Mouse (Mus musculus): ENCODE data around the gene Slc25a35. TPM values are rescaled to one million over a fixed set of nuclear protein-coding genes. Genes with fewer than 3 reads are reported as not detected.

Gene Slc25a35
- total and polyA plus RNA-seq, 3 experiments = 3.3 to 4.9 TPM; not detected in 1

- Histone ChIP-seq H3K9me3 (replicated peaks; ENCODE audit: insufficient read depth, low read length) (no peaks in the 10 kb centered on the region), H3K36me3 (ENCODE audit: control insufficient read depth in 1 of 2, insufficient read depth in 2 of 2, low read length in 2 of 2) (peaks cover 0 to 19% of the 10 kb centered on the region in 2 experiments; a peak in 2 of 4 replicates), H3K9ac (ENCODE audit: control insufficient read depth, low read depth, low read length, poor library complexity, severe bottlenecking) (peak overlapping the region; percentile 71), H3K4me1 (ENCODE audit: control insufficient read depth in 1 of 2, insufficient read depth in 2 of 2, low read length in 2 of 2) (peaks cover 2 to 18% of the 10 kb centered on the region in 2 experiments), H3K79me2 (ENCODE audit: control insufficient read depth, insufficient read depth, low read length, poor library complexity) (peaks cover 24% of the 10 kb centered on the region), H3K4me3 (ENCODE audit: control insufficient read depth in 1 of 2, insufficient read depth in 1 of 2, low read depth in 2 of 2, low read length in 2 of 2) (peak overlapping the region; percentile 52 to 54), H3K27me3 (ENCODE audit: control insufficient read depth in 1 of 2, insufficient read depth in 2 of 2, low read length in 2 of 2) (no peaks in the 10 kb centered on the region), H3K27ac (ENCODE audit: control insufficient read depth, low read depth, low read length) (peak overlapping the region; percentile 95)
- peak; percentile 99 for DNase-seq (ENCODE audit: low read depth, low spot score)
- no peak for TF ChIP-seq GABPA (IDR thresholded peaks at IDR 0.05; ENCODE audit: low read depth, low read length)
- no peak; the same call in 1 of the 2 replicates for TF ChIP-seq CHD2 (IDR thresholded peaks at IDR 0.05; ENCODE audit: low read length)
- no peak for TF ChIP-seq KAT2A (conservative IDR thresholded peaks at IDR 0.05; ENCODE audit: low read depth, low read length)
- TF ChIP-seq TCF12 (IDR thresholded peaks at IDR 0.05; ENCODE audit: low read depth, low read length) = peak; percentile 85
- peak; percentile 69; the same call in 1 of the 2 replicates for TF ChIP-seq RCOR1 (IDR thresholded peaks at IDR 0.05; ENCODE audit: low read depth, low read length)
- no peak for TF ChIP-seq E2F4 (IDR thresholded peaks at IDR 0.05; ENCODE audit: borderline replicate concordance, low read depth, low read length)
- TF ChIP-seq GATA1 (IDR thresholded peaks at IDR 0.05; ENCODE audit: low read depth, low read length) = peak; percentile 88
- TF ChIP-seq NELFE (IDR thresholded peaks at IDR 0.05; ENCODE audit: low read depth, low read length) = peak; percentile 64; the same call in 1 of the 2 replicates
- no peak for TF ChIP-seq ZKSCAN1 (IDR thresholded peaks at IDR 0.05; ENCODE audit: low read depth, low read length)
- TF ChIP-seq MXI1 (IDR thresholded peaks at IDR 0.05; ENCODE audit: low read depth, low read length) = peak; percentile 76
- no peak for TF ChIP-seq JUND (IDR thresholded peaks at IDR 0.05; ENCODE audit: low read depth, low read length)
- peak; percentile 1; the same call in 1 of the 2 replicates for TF ChIP-seq ZNF384 (IDR thresholded peaks at IDR 0.05; ENCODE audit: low read depth, low read length)
- TF ChIP-seq NRF1 (IDR thresholded peaks at IDR 0.05; ENCODE audit: insufficient read depth, low read depth, low read length, poor library complexity, severe bottlenecking) = no peak
- no peak for TF ChIP-seq MEF2A (IDR thresholded peaks at IDR 0.05; ENCODE audit: extremely low read depth, insufficient replicate concordance, low read depth, low read length, poor library complexity, severe bottlenecking)
- peak; percentile 94 for TF ChIP-seq ZMIZ1 (IDR thresholded peaks at IDR 0.05; ENCODE audit: low read depth, low read length)
- no peak for TF ChIP-seq MYC (IDR thresholded peaks at IDR 0.05; ENCODE audit: low read depth, low read length)
- peak; percentile 62 to 95; a peak in 3 of 4 replicates for TF ChIP-seq POLR2A (IDR thresholded peaks at IDR 0.05; ENCODE audit: control insufficient read depth in 1 of 2, insufficient read depth in 1 of 2, low read depth in 1 of 2, low read length in 2 of 2, poor library complexity in 1 of 2)
- peak; percentile 86 for TF ChIP-seq MAX (IDR thresholded peaks at IDR 0.05; ENCODE audit: low read length)
- TF ChIP-seq RAD21 (IDR thresholded peaks at IDR 0.05; ENCODE audit: low read depth, low read length) = no peak
- TF ChIP-seq CTCF (IDR thresholded peaks at IDR 0.05 in 2 of 3, conservative IDR thresholded peaks at IDR 0.05 in 1 of 3; ENCODE audit: control insufficient read depth in 1 of 3, insufficient read depth in 1 of 3, low read depth in 2 of 3, low read length in 3 of 3, poor library complexity in 1 of 3, severe bottlenecking in 1 of 3) = no peak
- TF ChIP-seq ELF1 (IDR thresholded peaks at IDR 0.05; ENCODE audit: low read depth, low read length) = peak; percentile 76
- peak; percentile 76 for TF ChIP-seq ETS1 (IDR thresholded peaks at IDR 0.05; ENCODE audit: low read depth, low read length)
- TF ChIP-seq SIN3A (IDR thresholded peaks at IDR 0.05; ENCODE audit: low read length) = peak; percentile 52
- TF ChIP-seq POLR2AphosphoS2 (IDR thresholded peaks at IDR 0.05; ENCODE audit: low read length) = peak; percentile 88
- TF ChIP-seq TAL1 (IDR thresholded peaks at IDR 0.05; ENCODE audit: low read length) = peak; percentile 59
- TF ChIP-seq EP300 (IDR thresholded peaks at IDR 0.05; ENCODE audit: low read depth in 1 of 2, low read length in 2 of 2) = peak; percentile 65 to 87
- peak; percentile 50; the same call in 1 of the 2 replicates for TF ChIP-seq USF1 (IDR thresholded peaks at IDR 0.05; ENCODE audit: low read depth, low read length)
- peak; percentile 71; the same call in 1 of the 2 replicates for TF ChIP-seq UBTF (IDR thresholded peaks at IDR 0.05; ENCODE audit: borderline replicate concordance, insufficient read depth, low read depth, low read length)
- peak; percentile 59 for TF ChIP-seq MYB (IDR thresholded peaks at IDR 0.05; ENCODE audit: low read depth, low read length)
- no peak for TF ChIP-seq POLR2AphosphoS5 (IDR thresholded peaks at IDR 0.05; ENCODE audit: borderline replicate concordance, low read depth, low read length)
- no peak for TF ChIP-seq MAFK (IDR thresholded peaks at IDR 0.05; ENCODE audit: borderline replicate concordance, low read depth, low read length)
- TF ChIP-seq SMC3 (IDR thresholded peaks at IDR 0.05; ENCODE audit: low read depth, low read length) = no peak
- TF ChIP-seq CHD1 (IDR thresholded peaks at IDR 0.05; ENCODE audit: low read depth, low read length) = no peak
- no peak for TF ChIP-seq MAZ (IDR thresholded peaks at IDR 0.05; ENCODE audit: low read depth, low read length)
- TF ChIP-seq TBP (IDR thresholded peaks at IDR 0.05; ENCODE audit: low read depth, low read length) = peak; percentile 92
- peak; percentile 48; the same call in 1 of the 2 replicates for TF ChIP-seq BHLHE40 (IDR thresholded peaks at IDR 0.05; ENCODE audit: borderline replicate concordance, low read depth, low read length)
- no peak for TF ChIP-seq ZC3H11A (IDR thresholded peaks at IDR 0.05; ENCODE audit: low read depth, low read length)
Measured at GRCm38 (mm10) chr11:69012071-69012601, 44.2 kb downstream of the Slc25a35 start.
